Comparison of ENCODE assay signal across 12 mouse cellular contexts in genomic region chr15:62500966-62501365, GRCm38 (mm10).
DNase-seq lines count a peak whose midpoint lies in the region; ATAC-seq and TF ChIP-seq lines count a peak whose summit lies in the region.
"Had no signal": no experiment of that assay in that cellular context is flagged by ENCODE, and none has a peak within 500 bp of the region (broad histone marks: within the 10 kb centered on the region; RNA-seq: fewer than 3 reads in every experiment).

No protein-coding gene starts in this region.

- H3K27me3 ChIP-seq in embryonic facial prominence, embryonic 11.5 days (ENCODE audit: control insufficient read depth, insufficient read depth, low read length): no peaks in the 10 kb centered on the region
- no peaks in the 10 kb centered on the region for H3K27me3 ChIP-seq in embryonic facial prominence, embryonic 10.5 days (replicated peaks; ENCODE audit: low read depth, poor library complexity, severe bottlenecking)
- H3K27me3 ChIP-seq: midbrain, embryonic 12.5 days had no signal

- H3K4me2 ChIP-seq in embryonic facial prominence, embryonic 11.5 days (ENCODE audit: low read depth, low read length): no peak overlapping the region
- H3K4me2 ChIP-seq: midbrain, embryonic 12.5 days had no signal

- peak; percentile 7 for DNase-seq in embryonic facial prominence, embryonic 11.5 days (ENCODE audit: low spot score)
- no peak for DNase-seq in embryonic facial prominence, embryonic 10.5 days (ENCODE audit: low spot score)
- peak; percentile 11 for DNase-seq in ZHBTc4 (ENCODE audit: low read depth, low spot score)
- DNase-seq in heart, postnatal 4 days: peak; percentile 19
- DNase-seq in lung, adult 2 months: peak; percentile 8
- DNase-seq in cerebellum, postnatal 14 days: no peak
- DNase-seq in right cerebral cortex, postnatal 25 days: no peak
- DNase-seq in T-cell, adult 2 months (ENCODE audit: low spot score): no peak

- no peak overlapping the region for H3K27ac ChIP-seq in embryonic facial prominence, embryonic 11.5 days (replicated peaks; ENCODE audit: low read depth, low read length)
- H3K27ac ChIP-seq in embryonic facial prominence, embryonic 10.5 days (replicated peaks): no peak overlapping the region
- H3K27ac ChIP-seq: forebrain, embryonic 10.5 days; midbrain, embryonic 12.5 days had no signal

- H3K4me1 ChIP-seq in embryonic facial prominence, embryonic 11.5 days (ENCODE audit: control insufficient read depth, insufficient read depth, low read length): no peaks in the 10 kb centered on the region
- peaks cover 10% of the 10 kb centered on the region for H3K4me1 ChIP-seq in embryonic facial prominence, embryonic 10.5 days
- no peaks in the 10 kb centered on the region for H3K4me1 ChIP-seq in lung, adult 2 months (ENCODE audit: control insufficient read depth, insufficient read depth, low read length)

- no peak for ATAC-seq in embryonic facial prominence, embryonic 11.5 days (replicated peaks; ENCODE audit: insufficient number of reproducible peaks, low FRiP score, low TSS enrichment, low read depth)
- ATAC-seq: CD4-positive, CD25-positive, alpha-beta regulatory T cell, adult 4 months; inflammation-experienced regulatory T-cells, adult 6 months had no signal

- H3K9me3 ChIP-seq in embryonic facial prominence, embryonic 11.5 days (replicated peaks; ENCODE audit: control insufficient read depth, low read length): no peaks in the 10 kb centered on the region
- no peaks in the 10 kb centered on the region for H3K9me3 ChIP-seq in embryonic facial prominence, embryonic 10.5 days
- H3K9me3 ChIP-seq: forebrain, embryonic 10.5 days; midbrain, embryonic 12.5 days had no signal

- no peaks in the 10 kb centered on the region for H3K36me3 ChIP-seq in embryonic facial prominence, embryonic 11.5 days (replicated peaks; ENCODE audit: control insufficient read depth, insufficient read depth, low read depth, low read length)
- H3K36me3 ChIP-seq in embryonic facial prominence, embryonic 10.5 days (replicated peaks): no peaks in the 10 kb centered on the region
- H3K36me3 ChIP-seq: forebrain, embryonic 10.5 days; midbrain, embryonic 12.5 days had no signal

- H3K4me3 ChIP-seq in embryonic facial prominence, embryonic 11.5 days (ENCODE audit: low read depth, low read length): no peak overlapping the region
- no peak overlapping the region for H3K4me3 ChIP-seq in embryonic facial prominence, embryonic 10.5 days
- no peak overlapping the region for H3K4me3 ChIP-seq in lung, adult 2 months (replicated peaks; ENCODE audit: extremely low read depth, low read depth, low read length)
- H3K4me3 ChIP-seq: forebrain, embryonic 10.5 days; midbrain, embryonic 12.5 days had no signal

- no peak for TF ChIP-seq CTCF in lung, adult 2 months (IDR thresholded peaks at IDR 0.05; ENCODE audit: insufficient read depth, low read length)

- WGBS in embryonic facial prominence, embryonic 11.5 days: 72% methylated on average over 4 of the region's 4 CpGs
- WGBS in embryonic facial prominence, embryonic 10.5 days: 79% methylated on average over 4 of the region's 4 CpGs
- 55% methylated on average over 4 of the region's 4 CpGs for WGBS in lung, adult 2 months

- TF ChIP-seq POLR2A in lung, adult 2 months (IDR thresholded peaks at IDR 0.05; ENCODE audit: borderline replicate concordance, extremely low read depth, low read depth, low read length): no peak

- no peak overlapping the region for H3K9ac ChIP-seq in embryonic facial prominence, embryonic 11.5 days (replicated peaks; ENCODE audit: low read length)
- H3K9ac ChIP-seq: midbrain, embryonic 12.5 days had no signal

Comparison
In these comparisons a context has a peak if more than half of its experiments do, and no peak if none do; other contexts are left out.
1. DNase-seq: peak in embryonic facial prominence, embryonic 11.5 days (single experiment), ZHBTc4 (single experiment), heart, postnatal 4 days (single experiment) and lung, adult 2 months (single experiment); none in embryonic facial prominence, embryonic 10.5 days (single experiment), cerebellum, postnatal 14 days (0 of 2), right cerebral cortex, postnatal 25 days (single experiment) and T-cell, adult 2 months (single experiment).